Mouse (Mus musculus): ENCODE data around the gene Ccdc60. TPM values are rescaled to one million over a fixed set of nuclear protein-coding genes. Genes with fewer than 3 reads are reported as not detected.

Ccdc60 gene
- total RNA-seq, 2 experiments from 2014 or later = 0.42 to 0.44 TPM

DNA sequence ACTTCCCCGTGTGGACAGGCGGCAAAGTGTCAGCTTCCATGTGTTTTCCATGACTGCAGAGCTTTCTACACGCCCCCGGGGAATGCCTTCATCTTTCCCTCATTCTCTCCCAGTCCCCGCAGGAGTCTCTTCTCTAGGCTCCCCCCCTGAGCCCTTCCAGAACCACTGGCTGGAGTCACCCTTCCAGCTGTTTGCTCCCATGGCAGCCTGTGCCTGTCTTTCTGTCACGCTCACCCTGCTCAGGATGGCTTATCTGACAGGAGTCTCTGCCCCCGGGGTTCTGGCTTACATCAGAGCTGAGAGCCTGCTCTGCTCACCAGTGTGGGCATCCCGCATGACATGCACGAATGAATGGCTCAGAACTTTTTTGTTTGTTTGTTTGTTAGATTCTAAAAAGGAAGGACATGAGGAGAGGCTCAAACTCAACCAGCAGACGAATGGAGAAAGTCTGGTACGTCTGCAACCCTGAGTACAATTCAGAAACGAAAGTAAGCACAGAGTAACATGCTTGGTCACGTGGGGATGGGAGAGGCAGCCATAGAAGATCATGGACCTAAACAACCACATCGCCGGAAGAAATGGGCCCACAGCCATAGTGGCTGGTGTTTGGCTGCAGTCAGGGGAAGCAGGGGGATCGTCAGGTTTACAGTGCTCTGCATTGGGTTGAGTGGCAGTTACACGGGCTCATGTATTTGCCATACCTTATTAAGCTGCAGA is 17.1 kb downstream of the Ccdc60 start:
- intact Hi-C loops (cut with DNase I) = no loop called here
- no peak for DNase-seq

DNA sequence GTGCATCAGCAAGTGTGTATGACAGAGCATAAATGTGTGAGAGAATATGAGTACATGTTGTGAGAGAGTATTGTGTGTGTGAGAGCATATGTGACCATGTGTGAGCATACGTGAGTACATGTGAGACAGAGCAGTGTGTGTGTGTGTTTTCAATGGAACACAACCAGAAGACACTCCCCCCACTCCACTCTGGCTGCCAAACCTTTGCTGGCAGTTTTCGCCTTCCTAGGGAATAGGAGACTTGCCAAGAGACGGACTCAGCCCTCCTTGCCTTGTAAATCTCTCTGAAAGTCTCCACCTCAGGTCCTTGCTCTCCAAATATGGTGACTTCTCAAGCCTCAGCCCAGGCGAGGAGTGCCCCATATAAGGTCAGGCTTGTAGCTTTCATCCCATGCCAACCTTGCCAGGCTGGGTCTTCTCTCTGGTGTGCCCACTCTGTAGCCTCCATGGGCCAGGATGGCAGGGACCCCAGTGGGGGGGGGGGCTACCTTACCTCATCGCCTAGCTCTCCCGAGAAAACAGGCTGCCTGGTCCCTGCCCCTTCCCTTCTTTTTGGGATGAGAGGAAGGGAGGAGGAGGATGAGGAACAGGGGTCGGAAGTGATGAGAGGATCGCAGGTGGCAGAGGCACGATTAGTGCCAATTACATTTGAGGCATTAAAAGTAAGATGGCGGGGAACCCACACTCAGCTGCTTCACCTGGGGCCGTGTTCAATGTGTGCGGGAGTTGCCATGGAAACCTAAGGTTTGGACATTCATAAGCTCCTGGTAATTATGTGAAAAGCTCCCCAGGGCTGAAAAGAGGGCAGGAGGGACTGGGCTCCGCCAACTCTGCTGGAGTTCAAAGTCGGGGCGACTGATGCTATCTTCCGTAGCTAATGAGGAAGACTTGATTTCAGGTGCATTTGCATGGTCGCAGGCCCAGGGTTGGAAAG is 19.3 kb downstream of the Ccdc60 start:
- DNase-seq = no peak
- intact Hi-C loops (cut with DNase I) = no loop called here

DNA sequence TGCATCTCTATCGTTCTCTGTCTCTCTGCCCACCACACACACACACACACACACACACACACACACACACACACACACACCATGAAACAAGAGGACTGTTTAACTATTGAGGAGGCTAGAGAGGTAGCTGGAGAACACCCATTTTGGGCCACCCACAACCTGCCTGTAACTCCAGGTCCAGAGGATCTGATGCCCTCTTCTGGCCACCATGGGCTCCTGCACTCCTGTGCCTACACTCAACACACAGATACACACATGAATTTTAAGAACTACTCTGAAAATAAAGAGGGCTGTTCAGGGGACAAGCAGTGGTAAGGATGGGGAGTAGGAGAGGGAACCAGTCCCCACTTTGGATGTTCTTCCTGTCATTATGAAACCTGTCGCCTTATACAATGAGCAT is 26.1 kb downstream of the Ccdc60 start:
- DNase-seq = no peak
- intact Hi-C loops (cut with DNase I) = no loop called here

DNA sequence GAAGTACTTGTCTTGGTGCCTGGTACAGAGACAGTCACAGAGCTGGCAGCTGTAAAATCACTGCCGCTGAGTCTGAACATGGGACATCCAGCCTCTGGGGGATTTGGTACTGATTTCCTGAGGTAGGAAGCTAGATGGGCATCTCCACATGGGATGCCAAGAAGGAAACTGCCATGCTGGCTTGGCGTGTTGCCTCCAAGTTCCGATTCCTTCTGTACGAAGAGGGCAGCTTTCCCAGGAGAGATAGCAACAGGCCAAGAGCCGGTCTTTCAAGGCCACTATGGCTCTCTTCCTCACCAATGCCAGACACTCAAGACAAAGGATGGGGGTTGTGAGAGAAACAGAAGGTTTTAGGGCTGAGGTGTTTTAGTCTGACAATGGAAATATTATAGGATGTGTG is 26.8 kb downstream of the Ccdc60 start:
- intact Hi-C loops (cut with DNase I) = no loop called here
- no peak for DNase-seq

DNA sequence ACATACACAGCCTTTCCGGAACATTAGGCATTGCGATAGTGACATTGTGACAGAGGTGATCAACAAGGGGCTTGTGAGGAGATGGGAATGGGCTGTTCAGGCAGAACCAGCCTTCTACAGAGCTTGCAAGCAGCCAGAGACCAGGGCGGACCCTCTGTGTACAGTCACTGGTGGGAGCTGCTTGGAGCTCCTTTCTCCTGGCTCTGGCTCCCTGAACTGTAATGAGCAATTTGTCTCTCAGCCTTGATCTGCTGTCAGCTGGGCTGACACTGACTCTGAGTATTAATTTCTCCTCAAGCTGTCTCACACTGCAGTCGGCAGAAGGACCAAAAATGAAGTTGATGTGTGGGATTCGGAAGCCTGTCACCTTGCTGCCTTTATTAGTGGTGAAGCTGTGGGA is 28.4 kb downstream of the Ccdc60 start:
- DNase-seq = no peak
- intact Hi-C loops (cut with DNase I) = no loop called here

DNA sequence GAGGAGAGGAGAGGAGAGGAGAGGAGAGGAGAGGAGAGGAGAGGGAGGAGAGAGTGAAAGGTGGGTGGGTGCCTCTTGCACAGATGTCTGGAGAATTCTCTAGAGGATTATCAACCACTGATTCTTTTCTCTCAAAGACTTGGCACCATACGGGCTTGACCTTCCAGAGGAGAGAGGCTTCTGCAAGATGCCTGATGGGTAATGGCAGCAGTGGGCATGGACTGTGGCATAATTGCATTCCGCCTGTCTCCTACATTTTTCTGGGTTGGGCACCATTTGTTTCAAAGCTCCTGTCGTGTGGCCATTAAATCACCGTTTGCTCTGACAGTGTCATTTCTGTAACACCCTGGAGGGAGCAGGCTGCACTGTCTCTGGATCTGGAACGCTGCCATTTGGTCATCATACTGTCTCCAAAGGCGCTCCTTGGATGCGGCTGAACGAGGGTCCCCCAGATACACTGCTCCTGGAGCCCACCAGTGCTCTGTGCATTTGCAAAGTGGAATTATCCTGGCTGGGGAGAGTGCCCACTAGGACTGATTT is 30.4 kb downstream of the Ccdc60 start:
- DNase-seq = peak; percentile 70
- intact Hi-C loops (cut with DNase I) = no loop called here

DNA sequence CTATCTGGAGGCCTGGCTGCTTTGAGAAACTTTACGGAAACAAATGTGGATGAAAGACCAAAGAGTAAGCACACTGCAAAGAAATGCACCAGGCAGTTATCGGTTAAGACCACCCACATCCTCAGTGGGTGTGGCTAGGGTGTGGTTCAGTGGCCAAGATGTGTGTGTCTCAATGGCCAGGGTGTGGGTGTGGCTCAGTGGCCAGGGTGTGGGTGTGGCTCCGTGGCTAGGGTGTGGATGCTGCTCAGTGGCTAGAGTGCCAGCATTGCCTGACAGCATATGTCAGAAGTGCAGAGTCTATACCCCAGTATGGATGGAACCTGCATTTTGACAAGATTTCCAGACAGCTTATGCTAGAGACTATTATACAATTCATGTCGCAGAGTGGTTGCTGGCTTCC is 34.9 kb downstream of the Ccdc60 start:
- intact Hi-C loops (cut with DNase I) = no loop called here
- no peak for DNase-seq

DNA sequence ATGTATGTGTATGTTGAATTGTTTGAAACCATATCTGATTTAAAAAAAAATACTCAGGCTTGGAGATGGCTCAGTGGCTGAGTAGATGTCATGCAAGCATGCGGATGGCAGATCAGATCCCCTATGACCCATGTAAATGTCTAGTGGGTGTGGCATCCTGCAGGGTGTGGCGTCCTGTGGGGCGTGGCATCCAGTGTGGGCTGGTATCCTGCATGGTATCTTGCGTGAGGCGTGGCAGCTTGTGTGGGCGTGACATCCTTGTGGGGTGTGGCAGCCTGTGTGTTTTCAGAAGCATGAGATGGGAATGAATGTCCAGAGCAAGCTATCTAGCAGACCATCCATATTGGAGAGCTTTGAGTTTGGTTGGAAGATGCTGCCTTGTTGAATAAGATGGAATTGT is 36.6 kb downstream of the Ccdc60 start:
- DNase-seq = no peak
- intact Hi-C loops (cut with DNase I) = no loop called here

DNA sequence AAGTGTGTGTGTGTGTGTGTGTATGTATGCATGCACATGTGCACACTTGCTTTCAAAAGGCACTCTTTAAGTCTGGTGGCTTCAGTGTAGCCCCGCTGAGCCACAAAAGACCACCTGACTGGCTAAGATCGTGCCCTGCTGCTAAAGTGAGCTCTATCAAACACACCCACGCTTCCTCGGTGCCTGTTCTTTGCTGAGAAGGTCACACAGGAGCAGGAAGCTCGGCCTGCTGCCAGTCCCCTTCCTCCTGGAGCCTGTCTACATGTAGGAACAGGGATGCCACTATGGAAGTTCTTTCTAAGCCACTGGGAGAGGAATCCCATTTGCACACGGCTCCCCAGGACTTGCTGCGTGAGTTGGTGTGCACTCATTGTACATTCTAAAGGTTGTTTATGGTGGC is 42.1 kb downstream of the Ccdc60 start:
- intact Hi-C loops (cut with DNase I) = no loop called here
- no peak for DNase-seq

DNA sequence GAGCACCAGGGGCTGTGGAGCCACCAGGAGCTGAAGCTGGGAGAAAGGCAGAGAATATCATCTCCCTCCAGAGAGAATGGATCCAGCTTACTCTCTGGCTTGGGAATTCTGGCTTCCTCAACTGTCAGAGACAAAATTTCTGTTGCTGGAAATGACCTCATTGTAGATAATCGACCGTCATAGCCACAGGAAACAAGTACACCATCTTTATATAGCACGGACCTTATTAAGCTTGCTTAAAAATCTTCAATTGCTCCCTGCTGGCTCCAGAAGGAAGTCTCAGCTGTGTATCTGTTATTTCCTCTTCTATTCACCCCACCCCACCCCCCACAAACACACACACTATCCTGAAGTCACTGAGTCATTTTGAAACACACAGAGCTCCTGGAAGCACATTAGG is 44.3 kb downstream of the Ccdc60 start:
- DNase-seq = no peak
- intact Hi-C loops (cut with DNase I) = no loop called here

DNA sequence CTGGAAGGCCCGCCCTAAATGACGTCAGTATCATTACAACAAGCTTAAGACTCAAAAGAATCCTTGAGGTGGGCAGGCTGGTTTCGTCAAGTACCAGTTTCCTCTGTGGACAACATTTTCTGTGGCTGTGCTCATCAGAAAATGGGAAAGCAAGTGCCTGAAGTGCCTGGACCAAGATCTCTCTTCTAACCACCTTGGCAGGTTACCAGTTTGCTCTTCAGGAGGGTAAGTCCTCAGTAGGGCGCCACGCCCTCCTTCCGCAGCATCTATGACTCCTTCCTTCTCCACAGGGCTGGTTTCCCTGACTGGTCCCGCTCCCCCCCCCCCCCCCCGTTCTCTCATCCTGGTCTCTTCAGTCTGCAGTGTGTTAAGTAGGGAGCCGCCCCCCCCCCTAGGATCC is 45.2 kb downstream of the Ccdc60 start:
- DNase-seq = no peak
- intact Hi-C loops (cut with DNase I) = no loop called here

DNA sequence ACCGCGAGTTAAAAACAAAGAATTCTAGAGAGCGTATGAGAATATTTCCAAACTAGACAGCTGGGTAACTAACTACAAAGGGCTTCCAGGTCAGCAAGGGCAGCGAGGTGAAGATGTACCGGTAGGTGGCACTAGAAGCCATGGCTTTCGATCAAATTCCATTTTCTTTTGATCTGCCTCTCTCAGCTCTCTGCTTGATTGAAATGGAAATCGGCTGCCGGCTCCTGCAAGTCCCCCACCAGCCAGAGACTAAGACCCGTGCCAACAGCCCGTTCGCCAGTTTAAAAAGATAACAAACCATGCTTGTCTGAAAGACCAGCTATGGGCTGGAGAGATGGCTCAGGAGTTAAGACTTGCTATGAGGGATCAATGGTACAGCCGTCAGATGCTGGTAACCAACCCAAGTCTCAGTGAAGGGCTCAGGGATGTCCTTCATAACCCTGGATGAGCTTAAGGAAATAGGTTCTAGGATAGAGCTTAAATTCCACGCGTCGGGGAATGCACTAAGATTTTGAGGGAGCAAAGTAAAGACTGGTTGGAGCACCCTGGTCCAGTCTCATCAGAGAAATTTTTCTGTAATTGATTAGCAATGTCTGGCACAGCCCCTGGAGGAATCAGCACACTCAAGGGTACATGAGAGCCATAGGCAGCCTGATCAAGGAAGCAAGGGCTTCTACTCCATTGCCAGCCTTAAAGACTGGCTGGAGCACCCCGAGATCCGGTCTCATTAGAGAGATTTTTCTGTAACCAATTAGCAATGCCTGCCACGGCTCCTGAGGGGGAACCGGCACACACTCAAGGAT is 56.7 kb downstream of the Ccdc60 start:
- intact Hi-C loops (cut with DNase I) = loop anchor here (5.0 to 10.0 kb wide), 2 partner anchors 243 to 360 kb away; partner anchors contain the start of gene Srrm4
- peak; percentile 76 for DNase-seq

DNA sequence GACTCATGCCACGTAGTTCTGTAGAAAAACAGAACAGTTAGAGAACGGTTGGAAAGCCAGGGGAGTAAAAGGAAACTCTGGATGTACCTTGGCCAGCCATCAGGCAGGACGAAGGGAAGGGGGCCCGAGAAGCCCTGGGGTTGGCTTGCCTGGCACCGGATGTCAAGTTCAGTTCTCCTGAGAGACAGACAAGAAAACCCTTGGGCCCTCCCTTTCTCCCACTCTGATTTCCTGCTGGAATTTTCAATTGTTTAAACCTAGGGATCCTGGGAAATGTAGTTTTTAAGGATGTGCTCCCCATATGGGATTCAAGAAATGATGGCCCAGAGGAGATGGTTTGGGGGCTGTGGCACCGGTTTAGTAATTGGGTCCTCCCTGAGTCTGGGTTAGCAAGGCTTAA is 60.4 kb downstream of the Ccdc60 start:
- intact Hi-C loops (cut with DNase I) = no loop called here
- no peak for DNase-seq

DNA sequence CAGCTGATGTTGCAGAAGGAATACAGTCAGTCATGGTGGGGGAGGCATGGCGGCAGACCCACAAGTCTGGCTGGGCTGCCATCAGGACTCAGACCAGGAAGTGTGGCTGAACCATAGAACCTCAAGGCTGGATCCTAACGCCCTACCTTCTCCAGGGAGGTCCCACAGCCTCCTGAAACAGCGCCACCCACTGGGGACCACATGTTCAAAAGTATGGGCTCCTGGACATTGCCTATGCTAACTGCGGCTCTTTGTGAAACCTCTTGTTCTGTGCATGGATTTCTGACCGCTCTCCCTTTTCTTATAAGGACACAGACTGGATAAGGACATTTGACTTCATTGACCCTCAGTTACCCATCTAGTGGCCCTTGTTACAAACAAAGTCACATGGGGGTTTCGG is 64.8 kb downstream of the Ccdc60 start:
- intact Hi-C loops (cut with DNase I) = no loop called here
- DNase-seq = no peak

DNA sequence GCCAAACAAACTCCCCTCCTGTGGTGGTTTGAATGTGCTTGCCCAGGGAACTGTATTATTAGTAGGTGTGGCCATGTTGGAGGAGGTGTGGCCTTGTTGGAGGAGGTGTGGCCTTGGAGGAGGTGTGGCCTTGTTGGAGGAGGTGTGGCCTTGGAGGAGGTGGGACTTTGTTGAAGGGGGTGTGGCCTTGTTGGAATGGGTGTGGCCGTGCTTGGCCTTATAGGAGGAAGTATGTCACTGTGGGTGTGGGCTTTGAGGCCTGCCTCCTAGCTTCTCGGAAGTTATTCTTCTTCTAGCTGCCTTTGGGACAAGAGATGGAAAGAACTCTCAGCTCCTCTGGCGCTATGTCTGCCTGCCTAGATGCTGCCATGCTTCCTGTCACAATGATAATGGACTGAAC is 66.9 kb downstream of the Ccdc60 start:
- no peak for DNase-seq
- intact Hi-C loops (cut with DNase I) = no loop called here

DNA sequence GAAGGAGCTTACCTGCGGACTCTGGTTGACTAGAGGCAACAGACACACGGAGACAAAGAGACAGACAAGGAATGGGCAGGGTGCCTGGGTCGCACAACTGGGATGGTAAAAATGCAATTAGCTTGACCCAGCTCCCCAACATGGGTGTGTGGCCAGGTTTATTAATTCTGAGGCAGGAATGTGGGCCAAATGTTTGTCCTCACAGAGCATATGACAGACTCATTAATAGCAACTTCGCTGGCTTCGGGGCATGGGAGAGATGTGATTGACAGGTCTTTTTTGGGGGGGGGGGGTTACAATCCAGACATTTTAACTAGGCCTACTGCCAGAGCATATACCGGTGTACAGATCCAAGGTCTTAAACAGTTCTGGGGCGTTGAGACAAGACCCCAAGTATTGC is 69.5 kb downstream of the Ccdc60 start:
- no peak for DNase-seq
- intact Hi-C loops (cut with DNase I) = no loop called here

DNA sequence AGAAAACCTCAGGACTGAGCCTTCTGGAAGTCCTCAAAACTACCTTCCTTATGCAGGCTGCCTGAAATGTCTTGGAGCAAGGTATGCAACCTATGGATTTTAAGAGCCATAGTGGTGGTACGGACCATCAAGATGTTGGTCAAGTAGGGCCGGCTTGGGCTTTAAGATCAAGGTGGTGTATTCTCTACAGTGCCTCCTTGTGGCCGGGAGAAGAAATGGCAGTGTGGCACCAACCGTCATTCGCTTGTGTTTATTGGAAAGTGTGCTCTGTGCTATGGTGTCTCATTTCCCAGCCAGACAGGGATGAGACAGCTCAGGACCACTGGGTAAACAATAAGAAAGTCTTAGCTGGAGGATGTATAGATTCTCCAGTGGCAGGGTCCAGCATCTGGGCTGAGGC is 76.1 kb downstream of the Ccdc60 start:
- DNase-seq = no peak
- intact Hi-C loops (cut with DNase I) = no loop called here

DNA sequence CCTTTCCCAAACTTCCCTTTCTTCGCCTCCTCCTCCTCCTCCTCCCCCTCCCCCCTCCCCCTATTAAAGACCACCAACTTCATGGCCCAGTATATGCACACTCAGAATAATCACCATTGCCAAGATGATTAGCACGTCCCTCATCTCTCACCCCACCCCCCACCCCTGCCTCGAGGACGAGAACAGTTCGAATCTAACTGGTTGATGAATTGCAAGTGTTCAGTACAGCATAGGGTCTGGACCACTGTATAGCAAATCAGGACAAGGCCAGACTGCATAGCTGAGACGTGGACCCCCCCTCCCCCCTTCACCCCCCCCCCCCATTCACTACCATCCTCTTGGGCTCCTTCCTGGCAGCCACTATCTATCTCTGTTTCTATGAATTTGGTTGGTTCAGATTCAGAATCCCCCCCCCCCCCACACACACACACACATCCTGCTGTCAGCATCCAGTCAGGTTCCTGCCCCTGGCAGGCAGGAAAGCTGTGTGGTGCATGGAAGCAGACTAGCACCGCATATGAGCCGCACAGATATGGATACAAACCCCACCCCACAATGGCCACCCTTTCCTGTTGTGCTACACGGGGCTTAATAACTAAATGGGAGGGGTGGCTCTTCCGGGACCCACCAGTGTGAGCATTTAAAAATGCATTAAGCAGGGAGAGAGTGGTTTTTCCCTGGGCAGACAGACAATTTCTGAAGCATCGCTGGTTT is 79.2 kb downstream of the Ccdc60 start:
- no peak for DNase-seq
- intact Hi-C loops (cut with DNase I) = no loop called here

DNA sequence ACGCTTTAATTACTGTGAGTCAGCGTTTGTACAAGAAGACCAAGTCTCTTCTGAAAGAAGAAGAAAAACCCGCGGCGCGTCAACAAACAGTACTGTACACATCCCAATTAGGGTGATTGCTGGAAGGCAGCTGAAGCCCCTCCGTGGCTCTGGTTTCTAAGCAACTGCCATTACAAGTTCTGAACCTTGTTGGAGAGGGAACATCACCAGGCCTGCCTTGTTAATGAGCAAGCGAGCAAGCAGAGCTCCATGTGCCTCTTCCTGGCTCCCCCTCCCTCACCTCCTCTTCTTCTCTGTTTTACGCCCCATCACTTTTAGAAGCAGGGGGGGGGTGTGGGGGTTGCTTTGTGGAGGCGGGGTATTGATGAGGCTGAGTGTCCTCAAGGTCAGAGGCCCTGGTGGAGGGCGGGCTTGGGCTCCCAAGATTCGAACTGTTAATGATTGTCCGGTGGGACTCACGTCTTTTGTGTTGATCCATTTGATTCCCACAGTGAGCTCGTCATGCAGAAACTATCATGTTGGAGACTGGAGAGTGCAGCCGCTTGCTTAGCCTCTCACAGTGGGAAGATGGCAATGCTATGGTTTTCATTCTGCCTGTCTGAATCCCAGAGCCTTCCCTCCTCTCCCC is 79.9 kb downstream of the Ccdc60 start:
- peak; percentile 24 for DNase-seq
- intact Hi-C loops (cut with DNase I) = no loop called here

DNA sequence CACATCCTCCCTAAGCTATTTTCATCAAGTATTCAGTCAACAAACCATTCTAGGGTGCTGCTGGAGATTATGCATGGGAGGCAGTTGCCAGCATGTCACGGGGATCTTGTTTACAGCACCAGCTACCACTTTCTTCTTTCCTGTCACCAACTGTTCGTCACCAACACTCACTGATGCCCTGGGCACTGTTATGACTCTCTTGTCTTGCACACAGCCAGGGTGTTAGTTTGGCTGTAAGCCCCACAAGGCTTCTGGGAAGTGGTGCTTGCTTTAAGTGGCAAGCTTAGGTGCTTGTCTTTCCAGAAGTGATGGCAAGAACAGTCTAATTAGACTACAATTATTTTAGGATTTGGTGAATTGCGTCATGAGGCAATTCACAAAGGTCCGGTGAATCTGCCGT is 86.1 kb downstream of the Ccdc60 start:
- no peak for DNase-seq
- intact Hi-C loops (cut with DNase I) = no loop called here

All from left cerebral cortex, postnatal 4 days (tissue).